Mouse (Mus musculus) frontal cortex, adult (tissue): Measurements from ENCODE around the gene Znrf2.
"Not testable (repeated sequence)": the region's sequence is repeated elsewhere in the genome, so short reads cannot be mapped to it uniquely, and the experiment has no call there.

Source experiments
- ATAC-seq: cut with Nextera tagmentation; 2 replicates; pipeline ENCODE4 v1.9.2; 2017; ENCODE audit warnings: mild to moderate bottlenecking, moderate library complexity, mixed read lengths; ENCODE audit not compliant: low TSS enrichment

Znrf2 gene

GRCm38 (mm10) chr6:54849179-54850156, 32.8 kb downstream of the Znrf2 start:
- ATAC-seq = no peak

GRCm38 (mm10) chr6:54851778-54852177, 35.1 kb downstream of the Znrf2 start:
- no peak for ATAC-seq

GRCm38 (mm10) chr6:54852669-54853068, 36.0 kb downstream of the Znrf2 start:
- ATAC-seq = no peak

GRCm38 (mm10) chr6:54854859-54855258, 38.1 kb downstream of the Znrf2 start:
- ATAC-seq = no peak

- no peak for ATAC-seq
Measured at GRCm38 (mm10) chr6:54855801-54856583, 39.3 kb downstream of the Znrf2 start.

- ATAC-seq = not testable (repeated sequence)
Measured at GRCm38 (mm10) chr6:54859159-54859558, 42.4 kb downstream of the Znrf2 start.

- ATAC-seq = no peak
Measured at GRCm38 (mm10) chr6:54860180-54860579, 43.5 kb downstream of the Znrf2 start.

GRCm38 (mm10) chr6:54866731-54867410, 50.2 kb downstream of the Znrf2 start:
- no peak for ATAC-seq

GRCm38 (mm10) chr6:54867411-54867745, 50.7 kb downstream of the Znrf2 start:
- ATAC-seq = no peak

- no peak for ATAC-seq
Measured at GRCm38 (mm10) chr6:54873029-54873428, 56.3 kb downstream of the Znrf2 start.

- ATAC-seq = no peak
Measured at GRCm38 (mm10) chr6:54876782-54877181, 60.1 kb downstream of the Znrf2 start.

GRCm38 (mm10) chr6:54877651-54878050, 60.9 kb downstream of the Znrf2 start:
- no peak for ATAC-seq

GRCm38 (mm10) chr6:54878546-54878945, 61.8 kb downstream of the Znrf2 start:
- no peak for ATAC-seq

- ATAC-seq = no peak
Measured at GRCm38 (mm10) chr6:54880086-54880485, 63.4 kb downstream of the Znrf2 start.

- ATAC-seq = no peak
Measured at GRCm38 (mm10) chr6:54883424-54883823, 66.7 kb downstream of the Znrf2 start.

- ATAC-seq = no peak
Measured at GRCm38 (mm10) chr6:54886195-54886594, 69.5 kb downstream of the Znrf2 start.

GRCm38 (mm10) chr6:54890221-54890620, 73.5 kb downstream of the Znrf2 start:
- ATAC-seq = no peak

- ATAC-seq = peak; percentile 86
Measured at GRCm38 (mm10) chr6:54891384-54891783, 74.7 kb downstream of the Znrf2 start.

- ATAC-seq = no peak
Measured at GRCm38 (mm10) chr6:54900256-54900655, 83.5 kb downstream of the Znrf2 start.

GRCm38 (mm10) chr6:54902547-54902946, 85.8 kb downstream of the Znrf2 start:
- no peak for ATAC-seq

- ATAC-seq = peak; percentile 77
Measured at GRCm38 (mm10) chr6:54906053-54907040, 89.6 kb downstream of the Znrf2 start.
